Mouse (Mus musculus) bone marrow macrophage, adult 2 months (primary cell): ENCODE results near the gene 1700008O03Rik. TPM values are rescaled to one million over a fixed set of nuclear protein-coding genes. Genes with fewer than 3 reads are reported as not detected.

Experiments
- H3K27ac ChIP-seq: 2 replicates; pipeline ENCODE4 v1.5.1; 2012; ENCODE audit warnings: low read depth, low read length; ENCODE audit not compliant: insufficient read depth
- H3K4me1 ChIP-seq: 2 replicates; pipeline ENCODE4 v1.6.1; 2012; ENCODE audit warnings: low read length; ENCODE audit not compliant: control insufficient read depth, insufficient read depth
- H3K4me3 ChIP-seq: 2 replicates; pipeline ENCODE4 v1.5.1; 2012; ENCODE audit warnings: mild to moderate bottlenecking, low read length, moderate library complexity; ENCODE audit not compliant: insufficient read depth
- CTCF ChIP-seq: IDR thresholded peaks from 2 replicates; pipeline ENCODE4 v1.5.1; 2012; ENCODE audit warnings: low read depth, mild to moderate bottlenecking, low read length, moderate library complexity
- POLR2A ChIP-seq: IDR thresholded peaks from 2 replicates; pipeline ENCODE4 v1.6.1; 2012; ENCODE audit warnings: mild to moderate bottlenecking, low read depth, low read length, borderline replicate concordance
- polyA plus RNA-seq: library from polyadenylated mRNA; stranded (reverse); fragments of >200 nt; gene quantifications from 2 replicates; pipeline ENCODE4 v1.2.4, GENCODE M21; 2012; ENCODE audit not compliant: missing spikeins, insufficient read depth, insufficient read length

Gene 1700008O03Rik
- polyA plus RNA-seq, 1 experiment, result 1.2 TPM

DNA sequence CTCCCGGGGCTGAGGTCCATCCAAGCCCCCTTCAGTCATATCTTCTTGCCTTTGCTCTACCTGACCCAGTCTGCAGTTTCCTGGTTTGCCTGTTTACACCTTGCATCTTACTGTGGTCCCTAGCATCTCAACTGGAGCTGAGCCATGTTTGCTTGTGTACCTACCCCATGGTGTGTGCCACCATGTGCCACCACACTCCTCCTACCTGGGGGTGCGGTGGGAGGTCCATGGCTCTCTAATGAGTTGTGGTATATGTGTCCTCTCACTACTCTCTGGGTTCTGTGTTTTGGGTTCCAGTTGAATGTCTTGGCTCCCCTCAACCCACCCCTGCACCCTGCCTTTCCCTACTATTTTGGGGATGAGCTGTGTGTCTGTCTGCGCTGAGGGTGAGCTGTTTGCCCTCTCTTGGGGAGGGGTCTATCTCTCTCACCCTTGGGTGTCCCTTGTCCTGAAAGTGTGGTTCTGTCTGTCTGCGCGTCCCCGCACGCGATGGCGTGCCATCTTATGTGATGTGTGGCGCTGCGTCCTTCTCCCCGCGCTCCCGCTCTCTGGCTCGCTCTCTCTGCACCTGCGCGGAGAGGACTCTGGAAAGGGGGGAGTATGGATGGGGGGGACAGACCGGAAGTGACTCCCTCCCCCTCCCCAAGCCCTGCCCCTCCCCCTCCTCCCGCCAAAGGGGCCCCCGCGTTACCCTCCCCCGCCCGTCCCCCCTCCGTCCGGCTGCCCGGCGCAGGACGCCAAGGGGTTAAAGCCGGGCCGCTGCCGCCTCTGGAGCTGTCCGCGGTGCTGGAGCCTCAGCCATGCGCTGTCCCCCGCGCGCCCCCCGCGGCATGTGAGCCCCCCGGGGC is 50.4 kb downstream of the 1700008O03Rik start:
- Histone ChIP-seq H3K4me3 (no peak overlapping the region), H3K4me1 (no peaks in the 10 kb centered on the region), H3K27ac (no peak overlapping the region)
- no peak for TF ChIP-seq POLR2A
- TF ChIP-seq CTCF, result no peak

DNA sequence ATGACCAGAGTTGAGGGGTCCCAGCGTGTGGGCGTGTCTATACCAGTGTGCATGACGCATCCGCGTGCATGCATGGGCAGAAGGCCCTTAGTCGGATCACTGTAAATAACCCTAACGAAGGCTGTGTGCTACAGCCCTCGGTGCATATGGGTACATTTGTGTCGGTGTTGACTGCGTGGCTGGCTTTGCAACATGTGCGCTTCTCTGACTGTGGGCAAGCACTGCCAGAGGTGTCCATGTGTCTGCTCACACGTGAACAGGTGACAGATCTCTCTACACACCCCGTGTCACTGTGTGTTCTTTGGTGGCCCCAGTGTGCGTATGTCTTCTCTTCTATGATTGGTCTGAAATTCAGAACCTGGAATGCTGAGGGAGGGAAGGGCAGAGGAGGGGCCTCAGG is 51.5 kb downstream of the 1700008O03Rik start:
- no peaks in the 10 kb centered on the region for H3K4me1 ChIP-seq
- TF ChIP-seq CTCF (no peak), POLR2A (no peak)
- H3K4me3 ChIP-seq, result no peak overlapping the region
- no peak overlapping the region for H3K27ac ChIP-seq

DNA sequence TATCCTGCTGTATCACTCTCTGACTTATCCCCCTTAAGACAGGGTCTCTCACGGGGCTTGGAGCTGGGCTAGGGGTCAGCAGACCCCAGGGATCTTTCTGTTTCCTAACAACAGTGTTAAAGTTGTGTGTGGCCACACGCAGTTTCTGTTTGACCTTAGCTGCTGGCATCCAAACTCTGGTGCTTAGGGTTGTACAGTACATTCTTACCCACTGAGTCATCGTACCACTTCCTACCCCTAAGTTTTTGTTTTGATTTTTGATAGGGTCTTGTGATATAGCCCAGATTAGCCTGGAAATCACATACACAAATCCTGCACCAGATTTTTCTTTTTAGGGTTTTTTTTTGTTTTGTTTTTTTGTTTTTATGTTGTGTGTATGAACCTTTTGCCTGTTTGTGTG is 53.3 kb downstream of the 1700008O03Rik start:
- H3K27ac ChIP-seq, result no peak overlapping the region
- H3K4me3 ChIP-seq, result no peak overlapping the region
- no peaks in the 10 kb centered on the region for H3K4me1 ChIP-seq
- no peak for TF ChIP-seq POLR2A

DNA sequence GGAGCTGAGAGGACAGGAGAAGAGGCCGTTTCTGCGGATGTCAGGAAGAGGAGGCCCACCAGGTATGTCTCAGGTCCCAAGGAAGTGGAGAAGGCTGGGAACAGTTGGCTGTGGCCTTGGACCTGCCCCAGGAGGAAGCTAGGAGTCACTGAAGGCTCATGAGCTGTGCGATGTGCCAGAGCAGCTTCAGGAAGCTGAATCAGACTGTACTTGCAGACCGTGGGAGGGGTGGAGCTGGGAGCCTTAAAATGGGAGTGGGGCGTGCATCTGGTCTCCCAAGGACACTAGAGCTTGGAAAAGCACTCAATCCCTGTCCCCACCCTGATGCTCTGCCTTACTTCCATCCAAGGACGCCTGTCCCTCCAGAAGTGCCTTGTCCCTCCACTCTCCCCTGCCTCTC is 59.0 kb downstream of the 1700008O03Rik start:
- H3K4me3 ChIP-seq, result no peak overlapping the region
- H3K4me1 ChIP-seq, result no peaks in the 10 kb centered on the region
- TF ChIP-seq CTCF, result no peak
- TF ChIP-seq POLR2A, result no peak
- H3K27ac ChIP-seq, result no peak overlapping the region

DNA sequence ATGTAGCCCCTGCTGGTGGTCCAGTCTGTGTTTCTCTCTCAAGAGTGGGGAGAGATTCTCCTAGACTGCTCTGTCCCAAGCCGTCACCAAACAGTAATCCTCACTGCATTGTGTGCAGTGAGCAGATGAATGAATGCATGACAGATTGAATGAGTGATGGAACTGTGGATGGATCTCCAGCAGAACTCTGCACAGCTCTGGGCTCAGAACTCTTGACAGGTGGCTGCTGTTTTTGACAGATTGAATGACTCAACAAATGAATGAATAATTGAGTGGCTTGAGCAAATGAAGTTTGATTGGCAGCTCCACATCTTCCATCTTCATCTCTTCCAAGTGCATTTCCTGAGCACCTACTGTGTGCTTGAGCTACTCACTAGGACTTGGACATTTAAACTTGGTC is 63.3 kb downstream of the 1700008O03Rik start:
- no peak overlapping the region for H3K4me3 ChIP-seq

DNA sequence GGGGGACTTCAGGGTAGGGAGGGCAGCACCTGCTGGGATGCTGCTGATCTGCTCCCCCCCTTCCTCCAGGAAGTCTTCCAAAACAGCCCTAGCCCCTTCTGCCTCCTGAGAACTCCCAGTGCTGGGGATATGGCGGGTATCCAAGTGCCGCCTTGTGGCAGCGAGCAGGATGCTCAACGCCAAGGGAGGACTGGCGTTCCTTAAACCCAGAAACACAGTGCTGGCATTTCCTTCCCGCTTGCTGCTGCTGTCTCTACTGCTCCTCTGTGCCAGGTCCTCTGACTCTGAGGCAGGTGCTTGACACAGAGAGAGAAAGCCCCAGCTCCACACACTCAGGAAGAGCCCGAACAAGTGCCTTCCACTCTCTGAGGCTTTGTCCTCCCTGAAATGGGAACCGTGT is 64.7 kb downstream of the 1700008O03Rik start:
- Histone ChIP-seq H3K4me1 (no peaks in the 10 kb centered on the region), H3K4me3 (no peak overlapping the region), H3K27ac (no peak overlapping the region)
- TF ChIP-seq POLR2A, result no peak

More for the DNA sequence above, 63.3 kb downstream of the 1700008O03Rik start:
- Histone ChIP-seq H3K4me1 (no peaks in the 10 kb centered on the region), H3K27ac (no peak overlapping the region)
- TF ChIP-seq CTCF (no peak), POLR2A (no peak)

DNA sequence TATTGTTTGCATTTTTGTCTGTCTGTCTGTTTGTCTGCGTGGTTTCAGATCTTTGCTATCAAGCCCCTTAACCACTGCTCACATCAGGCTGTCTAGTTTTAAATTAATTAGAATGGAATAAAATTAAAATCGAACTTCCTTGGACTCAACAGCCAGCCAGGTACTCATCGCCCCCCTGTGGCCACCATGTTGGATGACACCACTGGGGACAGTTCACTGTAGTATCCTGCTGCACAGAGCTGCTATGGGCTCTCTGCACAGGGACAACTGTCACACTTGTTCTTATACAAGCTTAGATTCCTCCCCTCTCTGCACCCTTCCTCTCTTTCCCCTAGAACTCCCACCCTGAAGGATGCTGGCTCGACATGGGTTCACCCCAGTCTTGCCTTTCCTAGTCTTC is 67.7 kb downstream of the 1700008O03Rik start:
- H3K27ac ChIP-seq, result no peak overlapping the region
- H3K4me1 ChIP-seq, result no peaks in the 10 kb centered on the region
- TF ChIP-seq POLR2A (no peak), CTCF (no peak; the same call in 1 of the 2 replicates)
- H3K4me3 ChIP-seq, result no peak overlapping the region

DNA sequence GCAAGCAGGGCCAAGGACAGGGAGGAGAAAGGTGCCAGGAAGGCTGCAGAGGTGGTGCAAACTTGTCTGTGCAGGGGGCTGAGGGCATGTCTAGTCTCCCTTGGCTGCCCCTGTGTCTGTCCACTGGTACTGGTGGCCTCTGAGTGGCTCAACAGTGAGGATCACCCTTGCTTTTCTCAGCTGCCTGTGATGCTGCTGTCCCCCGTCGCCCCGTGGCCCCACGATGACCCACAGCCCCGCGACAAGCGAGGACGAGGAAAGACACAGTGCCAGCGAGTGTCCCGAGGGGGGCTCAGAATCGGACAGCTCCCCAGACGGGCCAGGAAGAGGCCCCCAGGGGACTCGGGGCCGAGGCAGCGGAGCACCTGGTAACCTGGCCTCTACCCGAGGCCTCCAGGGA is 73.1 kb downstream of the 1700008O03Rik start:
- Histone ChIP-seq H3K4me1 (peaks cover 3% of the 10 kb centered on the region; the same call in 1 of the 2 replicates), H3K27ac (no peak overlapping the region), H3K4me3 (no peak overlapping the region)
- TF ChIP-seq POLR2A, result no peak
- TF ChIP-seq CTCF, result no peak

DNA sequence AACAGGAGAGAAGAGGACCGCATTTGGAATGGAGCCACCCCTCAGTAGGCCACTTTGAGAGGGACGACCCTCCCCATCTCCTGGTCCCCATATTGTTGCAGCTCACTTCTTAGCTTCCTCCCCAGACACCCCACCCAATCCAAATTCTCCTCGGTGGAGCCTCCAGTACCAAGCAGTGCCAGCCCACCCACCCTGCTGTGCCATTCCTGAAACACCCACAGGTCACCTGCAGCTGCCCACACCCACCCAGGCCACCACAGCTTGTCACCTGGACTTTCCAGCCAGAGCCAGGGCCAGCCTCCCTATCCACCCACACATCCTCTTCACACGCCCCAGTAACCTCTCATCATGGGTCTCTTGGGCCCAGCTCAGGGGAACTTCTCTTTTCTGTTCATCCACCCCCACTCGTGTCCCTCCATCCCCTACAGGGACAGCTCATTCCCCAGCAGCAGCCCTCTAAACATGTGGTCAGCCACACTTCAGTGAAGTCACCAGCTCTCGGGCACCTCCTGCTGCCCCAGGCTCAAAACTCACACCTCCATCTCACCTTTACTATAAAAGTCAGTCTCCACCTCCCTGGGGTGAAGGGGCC is 73.8 kb downstream of the 1700008O03Rik start:
- TF ChIP-seq CTCF, result no peak
- H3K27ac ChIP-seq, result no peak overlapping the region
- H3K4me1 ChIP-seq, result peaks cover 3% of the 10 kb centered on the region; the same call in 1 of the 2 replicates
- no peak overlapping the region for H3K4me3 ChIP-seq
